Mouse (Mus musculus) cerebellum, adult 2 months (tissue): ENCODE data around the gene Cfap77. TPM values are rescaled to one million over a fixed set of nuclear protein-coding genes. Genes with fewer than 3 reads are reported as not detected.

Experiments
- DNase-seq, 2 experiments: peaks; one replicate each; pipeline ENCODE4 v3.0.0; 2021
- H3K27ac ChIP-seq: fragments of 200-500 bp; 2 replicates; pipeline ENCODE4 v1.5.1; 2012; ENCODE audit warnings: low read length, control low read depth, inconsistent platforms; ENCODE audit not compliant: insufficient read depth
- H3K27me3 ChIP-seq: fragments of 200-500 bp; 2 replicates; pipeline ENCODE4 v1.6.1; 2012; ENCODE audit warnings: inconsistent platforms, mild to moderate bottlenecking, low read length, moderate library complexity; ENCODE audit not compliant: control insufficient read depth, insufficient read depth
- H3K4me1 ChIP-seq: fragments of 200-500 bp; 2 replicates; pipeline ENCODE4 v1.6.1; 2011; ENCODE audit warnings: low read length; ENCODE audit not compliant: control insufficient read depth, insufficient read depth
- H3K4me3 ChIP-seq: fragments of 200-500 bp; replicated peaks from 2 replicates; pipeline ENCODE3; 2011; ENCODE audit warnings: mild to moderate bottlenecking, low read depth, low read length, control low read depth; ENCODE audit not compliant: insufficient read depth
- CTCF ChIP-seq: fragments of 200-500 bp; IDR thresholded peaks from 2 replicates; pipeline ENCODE4 v1.5.1; 2011; ENCODE audit warnings: low read depth, mild to moderate bottlenecking, control low read depth, low read length, moderate library complexity, borderline replicate concordance; ENCODE audit not compliant: insufficient read depth
- POLR2A ChIP-seq: fragments of 200-500 bp; IDR thresholded peaks from 2 replicates; pipeline ENCODE4 v1.6.1; 2011; ENCODE audit warnings: low read length, control low read depth, borderline replicate concordance; ENCODE audit not compliant: insufficient read depth
- WGBS: fragments of 180-500 bp; shearing (Covaris S2); methylation state at CpG from one replicate; pipeline ENCODE4 v1.1.7; 2018; 5-methylcytosine and 5-hydroxymethylcytosine counted together
- polyA plus RNA-seq: library from polyadenylated mRNA; depleted of rRNA; stranded (reverse); fragments of >200 nt; gene quantifications from 2 replicates; pipeline ENCODE4 v1.2.3, GENCODE M21; 2012

The Cfap77 gene
- polyA plus RNA-seq, 1 experiment = 0.41 TPM

GRCm38 (mm10) chr2:29040594-29041476 lies 14.0 kb downstream of the Cfap77 start:
- Histone ChIP-seq H3K27ac (no peak overlapping the region), H3K4me1 (no peaks in the 10 kb centered on the region), H3K27me3 (no peaks in the 10 kb centered on the region), H3K4me3 (no peak overlapping the region)
- 53% methylated on average over 18 of the region's 18 CpGs for WGBS
- DNase-seq = no peak
- TF ChIP-seq CTCF (no peak), POLR2A (no peak)

DNA sequence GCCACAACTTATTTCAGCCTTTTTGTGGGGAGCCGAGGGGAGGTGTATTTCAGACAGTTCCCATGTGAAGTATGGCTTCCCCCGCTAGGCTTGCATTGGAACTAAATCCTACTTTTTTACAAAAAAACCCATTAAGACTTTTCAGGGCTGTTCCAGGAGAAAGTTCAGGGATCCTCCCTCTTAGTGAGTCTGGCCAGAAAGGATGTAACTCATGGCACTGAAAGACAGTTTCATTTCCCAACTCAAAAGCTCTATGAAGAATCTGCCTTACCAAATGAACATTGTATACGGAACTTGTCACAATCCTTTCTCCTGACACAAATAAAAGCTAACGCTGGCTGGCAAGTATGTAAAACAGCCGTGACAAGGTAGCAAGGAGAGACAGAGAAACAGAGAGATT lies 15.1 kb downstream of the Cfap77 start:
- no peaks in the 10 kb centered on the region for H3K4me1 ChIP-seq
- no peak overlapping the region for H3K4me3 ChIP-seq
- no peak overlapping the region for H3K27ac ChIP-seq
- no peak for DNase-seq
- WGBS = 61% methylated on average over 5 of the region's 5 CpGs
- no peak for TF ChIP-seq POLR2A
- TF ChIP-seq CTCF = no peak
- H3K27me3 ChIP-seq = no peaks in the 10 kb centered on the region

- no peak for DNase-seq
- TF ChIP-seq CTCF = no peak
- no peak for TF ChIP-seq POLR2A
- 70% methylated on average over 8 of the region's 8 CpGs for WGBS
- H3K4me3 ChIP-seq = no peak overlapping the region
- no peak overlapping the region for H3K27ac ChIP-seq
- no peaks in the 10 kb centered on the region for H3K4me1 ChIP-seq
- no peaks in the 10 kb centered on the region for H3K27me3 ChIP-seq
Observed at GRCm38 (mm10) chr2:29035698-29036097, 19.2 kb downstream of the Cfap77 start.

- DNase-seq = no peak
- Histone ChIP-seq H3K27me3 (no peaks in the 10 kb centered on the region), H3K4me1 (no peaks in the 10 kb centered on the region), H3K4me3 (no peak overlapping the region), H3K27ac (no peak overlapping the region)
- TF ChIP-seq CTCF (no peak), POLR2A (no peak)
- WGBS = 60% methylated on average over 20 of the region's 20 CpGs
Observed at GRCm38 (mm10) chr2:29034542-29035475, 20.1 kb downstream of the Cfap77 start.

DNA sequence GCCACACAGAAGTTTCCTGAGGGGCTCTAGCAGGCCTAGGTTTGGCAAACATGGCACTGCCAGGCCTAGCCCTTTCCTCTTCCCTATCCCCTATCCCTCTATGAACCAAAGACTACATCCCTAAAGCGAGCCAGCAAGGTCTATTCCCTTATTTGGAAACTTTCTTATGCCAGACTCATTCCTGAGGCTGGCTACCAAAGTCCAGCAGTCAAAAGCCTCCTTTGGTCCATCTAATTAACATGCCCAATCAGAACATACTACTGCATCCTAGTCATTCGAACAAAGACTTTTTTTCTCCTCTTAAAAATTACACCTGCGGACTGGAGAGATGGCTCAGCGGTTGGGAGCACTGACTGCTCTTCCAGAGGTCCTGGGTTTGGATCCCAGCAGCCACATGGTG lies 22.9 kb downstream of the Cfap77 start:
- Histone ChIP-seq H3K4me1 (no peaks in the 10 kb centered on the region), H3K27ac (no peak overlapping the region), H3K27me3 (no peaks in the 10 kb centered on the region), H3K4me3 (no peak overlapping the region)
- TF ChIP-seq CTCF (no peak), POLR2A (no peak)
- 92% methylated on average over 4 of the region's 4 CpGs for WGBS
- no peak for DNase-seq

DNA sequence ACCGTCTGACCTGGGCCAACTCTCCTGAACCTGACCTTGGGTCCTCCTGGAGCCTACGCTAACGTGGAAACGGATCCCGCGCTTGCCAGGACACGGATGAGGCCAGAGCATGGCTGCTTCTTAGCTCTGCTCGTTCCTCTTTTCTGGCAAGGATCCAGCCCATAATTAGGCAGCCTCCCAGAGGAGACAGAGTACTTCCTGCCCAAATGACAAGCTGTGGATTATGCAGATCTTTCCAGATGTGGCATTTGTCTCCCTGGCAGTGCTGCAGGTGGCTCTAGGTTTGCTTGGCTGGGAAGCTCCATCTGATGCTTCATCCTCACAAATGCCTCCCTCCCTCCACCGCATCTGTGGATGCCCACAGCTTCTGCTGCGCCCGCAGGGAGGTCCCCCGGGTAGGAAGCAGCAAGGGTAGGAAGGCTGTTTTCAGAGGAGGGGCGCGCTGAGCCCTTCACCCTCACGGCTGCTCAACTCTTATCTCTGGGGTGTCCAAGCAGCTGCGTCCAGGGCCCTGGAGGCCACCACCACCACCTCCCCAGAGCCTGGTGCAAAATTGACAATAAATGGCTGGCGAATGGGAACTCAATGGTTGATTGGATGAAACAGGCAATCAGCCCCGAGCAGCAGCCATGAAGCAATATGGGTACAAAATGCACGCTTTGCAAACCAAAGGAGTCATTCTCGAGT lies 24.7 kb downstream of the Cfap77 start:
- 23% methylated on average over 20 of the region's 20 CpGs for WGBS

DNA sequence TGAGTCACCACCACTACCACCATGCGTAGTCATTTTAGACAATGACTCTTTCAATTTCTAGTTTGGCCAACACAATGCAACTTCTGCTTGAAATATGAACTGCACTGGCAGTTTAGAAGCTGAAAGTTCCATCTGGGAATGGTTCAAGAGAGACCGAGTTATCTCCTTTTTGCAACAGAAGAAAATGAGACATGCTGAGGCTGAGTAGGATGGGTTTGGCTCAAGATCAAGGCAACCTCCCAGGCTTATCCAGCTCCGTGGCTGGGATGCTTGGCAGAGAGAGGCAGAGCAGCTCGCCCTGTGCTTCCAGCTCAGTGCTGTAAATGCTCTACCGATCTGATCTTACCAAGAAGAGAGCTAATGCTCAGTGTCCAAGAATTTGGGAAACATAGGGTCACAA lies 29.6 kb downstream of the Cfap77 start:
- Histone ChIP-seq H3K4me1 (no peaks in the 10 kb centered on the region; the same call in 1 of the 2 replicates), H3K4me3 (no peak overlapping the region), H3K27me3 (no peaks in the 10 kb centered on the region), H3K27ac (no peak overlapping the region)
- DNase-seq = no peak
- TF ChIP-seq CTCF (no peak), POLR2A (no peak)
- WGBS = 19% methylated on average over 5 of the region's 5 CpGs

More for the DNA sequence above, 24.7 kb downstream of the Cfap77 start:
- TF ChIP-seq CTCF (no peak), POLR2A (no peak)
- Histone ChIP-seq H3K4me3 (no peak overlapping the region), H3K27ac (no peak overlapping the region), H3K4me1 (no peaks in the 10 kb centered on the region), H3K27me3 (no peaks in the 10 kb centered on the region)
- no peak for DNase-seq
